Mouse (Mus musculus): ENCODE results near the gene Heatr6. TPM values are rescaled to one million over a fixed set of nuclear protein-coding genes. Genes with fewer than 3 reads are reported as not detected.

The Heatr6 gene
- polyA plus RNA-seq, 1 experiment from 2014 or later = 19.7 TPM

GRCm38 (mm10) chr11:83818591-83819127, 65.2 kb downstream of the Heatr6 start:
- Histone ChIP-seq H3K9me3 (no peaks in the 10 kb centered on the region), H3K27ac (no peak overlapping the region), H3K36me3 (no peaks in the 10 kb centered on the region), H3K4me3 (replicated peaks) (no peak overlapping the region), H3K9ac (no peak overlapping the region), H3K4me1 (replicated peaks) (0 out of 2 replicates have a peak, but pooled peaks cover 3% of the 10 kb centered on the region), H3K27me3 (replicated peaks) (no peaks in the 10 kb centered on the region), H3K4me2 (replicated peaks) (no peak overlapping the region)
- no peak for ATAC-seq
- WGBS = 40% methylated on average over 9 of the region's 9 CpGs

- 0 out of 2 replicates have a peak, but pooled peaks cover 3% of the 10 kb centered on the region for H3K4me1 ChIP-seq (replicated peaks)
- peak overlapping the region; percentile 48; the same call in 1 of the 2 replicates for H3K27ac ChIP-seq
- no peak overlapping the region for H3K9ac ChIP-seq
- WGBS = 49% methylated on average over 10 of the region's 10 CpGs
- ATAC-seq = peak; percentile 94
- no peaks in the 10 kb centered on the region for H3K9me3 ChIP-seq
- no peaks in the 10 kb centered on the region for H3K27me3 ChIP-seq (replicated peaks)
- no peak overlapping the region for H3K4me3 ChIP-seq (replicated peaks)
- H3K36me3 ChIP-seq = no peaks in the 10 kb centered on the region
- peak overlapping the region; percentile 30 for H3K4me2 ChIP-seq (replicated peaks)
These were observed 66.4 kb downstream of the Heatr6 start for GRCm38 (mm10) chr11:83819806-83820483.

DNA sequence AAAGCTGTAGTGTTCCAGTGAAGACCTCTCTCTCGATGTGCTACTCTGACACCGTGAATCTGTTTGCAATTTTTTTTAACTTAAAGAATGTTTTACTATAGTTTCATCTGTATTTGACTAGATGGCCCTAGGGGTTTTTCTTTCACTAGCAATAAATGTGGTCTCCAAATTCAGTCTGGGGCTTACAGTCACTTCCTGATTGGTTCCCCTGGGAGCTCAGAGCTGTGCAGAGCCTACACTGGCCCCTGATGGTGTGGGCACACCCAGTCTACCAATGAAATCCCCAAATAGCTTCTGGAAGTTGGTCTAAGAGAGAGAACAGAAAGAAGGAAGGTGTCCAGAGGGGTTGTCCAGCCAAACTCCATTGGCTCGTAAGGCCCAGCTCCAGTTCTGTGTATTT, 72.6 kb downstream of the Heatr6 start:
- no peaks in the 10 kb centered on the region for H3K27me3 ChIP-seq (replicated peaks)
- H3K9me3 ChIP-seq = no peaks in the 10 kb centered on the region
- no peak overlapping the region for H3K27ac ChIP-seq
- no peak overlapping the region for H3K4me3 ChIP-seq (replicated peaks)
- ATAC-seq = no peak
- H3K9ac ChIP-seq = no peak overlapping the region
- H3K4me1 ChIP-seq (replicated peaks) = no peaks in the 10 kb centered on the region
- 82% methylated on average over 3 of the region's 3 CpGs for WGBS
- H3K36me3 ChIP-seq = no peaks in the 10 kb centered on the region
- no peak overlapping the region for H3K4me2 ChIP-seq (replicated peaks)

DNA sequence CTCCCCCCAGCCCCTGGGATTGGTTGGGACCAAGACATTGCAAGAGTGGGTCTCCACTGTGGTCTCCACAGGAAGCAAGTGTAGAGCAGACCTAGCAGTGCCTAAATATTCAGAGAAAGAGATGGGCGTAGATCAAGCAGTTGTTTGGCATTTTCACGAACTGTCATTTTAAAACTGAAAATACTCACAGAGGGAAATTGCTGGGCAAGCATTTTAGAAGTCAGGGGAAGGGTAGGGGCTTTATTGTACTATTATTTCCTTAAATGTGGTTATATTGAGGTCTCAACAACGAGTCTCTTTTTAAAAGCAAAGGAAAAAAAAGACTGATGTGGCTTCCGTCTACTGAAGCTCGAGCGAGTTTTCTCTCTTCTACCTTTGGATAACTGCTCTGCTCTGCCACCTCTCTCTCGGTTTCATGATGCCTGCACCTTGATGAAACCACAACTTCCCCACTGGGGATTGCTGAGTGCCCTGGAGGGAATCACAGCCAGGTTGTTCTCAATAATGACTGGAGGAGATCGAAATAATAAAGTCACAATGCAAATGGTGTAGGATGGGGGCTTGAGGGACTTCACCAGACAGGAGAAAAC, 75.2 kb downstream of the Heatr6 start:
- ATAC-seq = no peak
- WGBS = 77% methylated on average over 8 of the region's 8 CpGs
- no peak overlapping the region for H3K4me2 ChIP-seq (replicated peaks)
- no peaks in the 10 kb centered on the region for H3K36me3 ChIP-seq
- H3K9ac ChIP-seq = no peak overlapping the region
- no peak overlapping the region for H3K27ac ChIP-seq
- no peak overlapping the region for H3K4me3 ChIP-seq (replicated peaks)
- H3K9me3 ChIP-seq = no peaks in the 10 kb centered on the region
- no peaks in the 10 kb centered on the region for H3K27me3 ChIP-seq (replicated peaks)
- H3K4me1 ChIP-seq (replicated peaks) = no peaks in the 10 kb centered on the region

GRCm38 (mm10) chr11:83832389-83832788, 78.9 kb downstream of the Heatr6 start:
- 49% methylated on average over 8 of the region's 8 CpGs for WGBS
- Histone ChIP-seq H3K27ac (no peak overlapping the region), H3K9me3 (no peaks in the 10 kb centered on the region), H3K4me2 (replicated peaks) (no peak overlapping the region), H3K36me3 (no peaks in the 10 kb centered on the region), H3K4me3 (replicated peaks) (no peak overlapping the region), H3K27me3 (replicated peaks) (no peaks in the 10 kb centered on the region), H3K4me1 (replicated peaks) (no peaks in the 10 kb centered on the region), H3K9ac (no peak overlapping the region)
- ATAC-seq = no peak

Other genes with a start within 250 kb of the Heatr6 start
- not detected in 2 replicates for gene Heatr9, start 231.5 kb upstream of the Heatr6 start, polyA plus RNA-seq (2015; fragmentation: Nextera tagmentation; extraction: Ambion mirVana)
- 3.1 and 3.7 TPM in 2 replicates for gene Ccl5, start 223.2 kb upstream of the Heatr6 start, polyA plus RNA-seq (2015; fragmentation: Nextera tagmentation; extraction: Ambion mirVana)
- gene Ccl9, start 175.1 kb upstream of the Heatr6 start, polyA plus RNA-seq (2015; fragmentation: Nextera tagmentation; extraction: Ambion mirVana) = 29.4 and 35.4 TPM in 2 replicates
- gene Ccl6, start 160.6 kb upstream of the Heatr6 start, polyA plus RNA-seq (2015; fragmentation: Nextera tagmentation; extraction: Ambion mirVana) = 13.3 and 17.0 TPM in 2 replicates
- gene Rpl9-ps1, start 108.1 kb upstream of the Heatr6 start, polyA plus RNA-seq (2015; fragmentation: Nextera tagmentation; extraction: Ambion mirVana) = not detected in 2 replicates
- 0.58 and 0.68 TPM in 2 replicates for gene Ccl3, start 104.3 kb upstream of the Heatr6 start, polyA plus RNA-seq (2015; fragmentation: Nextera tagmentation; extraction: Ambion mirVana)
- 0.35 and 0.38 TPM in 2 replicates for gene Ccl4, start 91.1 kb upstream of the Heatr6 start, polyA plus RNA-seq (2015; fragmentation: Nextera tagmentation; extraction: Ambion mirVana)
- gene Wfdc17, start 49.7 kb upstream of the Heatr6 start, polyA plus RNA-seq (2015; fragmentation: Nextera tagmentation; extraction: Ambion mirVana) = 1.9 and 2.2 TPM in 2 replicates
- gene Wfdc18, start 44.7 kb upstream of the Heatr6 start, polyA plus RNA-seq (2015; fragmentation: Nextera tagmentation; extraction: Ambion mirVana) = 0.50 TPM in 1 of 2 replicates, not detected in the other
- 2.4 TPM in 1 of 2 replicates, not detected in the other for gene Wfdc21, start 6.8 kb upstream of the Heatr6 start, polyA plus RNA-seq (2015; fragmentation: Nextera tagmentation; extraction: Ambion mirVana)
- 9.3 and 11.2 TPM in 2 replicates for gene Hnf1b, start 96.4 kb downstream of the Heatr6 start, polyA plus RNA-seq (2015; fragmentation: Nextera tagmentation; extraction: Ambion mirVana)
- 28.4 and 31.2 TPM in 2 replicates for gene Ddx52, start 188.4 kb downstream of the Heatr6 start, polyA plus RNA-seq (2015; fragmentation: Nextera tagmentation; extraction: Ambion mirVana)
- gene Synrg, start 210.7 kb downstream of the Heatr6 start, polyA plus RNA-seq (2015; fragmentation: Nextera tagmentation; extraction: Ambion mirVana) = 9.8 and 10.8 TPM in 2 replicates